ENCODE assay signal across 17 mouse cellular contexts in the genomic region with DNA sequence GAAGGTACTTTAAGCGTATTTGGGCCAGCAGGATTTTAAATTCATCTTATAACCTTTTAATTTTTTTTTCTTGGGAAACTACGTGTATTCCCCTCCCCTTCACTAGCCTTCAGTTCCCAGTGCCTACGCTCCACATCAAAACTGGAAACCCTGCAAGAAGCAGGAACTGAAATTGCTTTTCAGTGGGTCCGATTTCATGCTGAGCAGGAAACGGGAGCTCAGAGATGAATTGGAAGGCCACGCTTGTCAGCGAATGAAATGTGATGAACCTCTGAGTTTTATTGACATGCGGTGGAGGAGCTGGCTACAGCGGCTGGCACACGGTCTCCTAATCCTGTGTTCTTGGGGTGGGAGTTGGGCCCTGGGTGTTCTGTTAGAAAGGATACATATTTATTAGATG.
DNase-seq lines count a peak whose midpoint lies in the region; ATAC-seq and TF ChIP-seq lines count a peak whose summit lies in the region.
"Had no signal": no experiment of that assay in that cellular context is flagged by ENCODE, and none has a peak within 500 bp of the region (broad histone marks: within the 10 kb centered on the region; RNA-seq: fewer than 3 reads in every experiment).

No protein-coding gene starts in this region.

- WGBS in embryonic facial prominence, embryonic 15.5 days, result 24% methylated on average over 10 of the region's 10 CpGs
- WGBS in midbrain, embryonic 14.5 days, result 13% methylated on average over 10 of the region's 10 CpGs
- WGBS in stomach, postnatal 0 days, result 74% methylated on average over 10 of the region's 10 CpGs

- H3K4me1 ChIP-seq in embryonic facial prominence, embryonic 15.5 days, result no peaks in the 10 kb centered on the region
- H3K4me1 ChIP-seq in midbrain, embryonic 14.5 days (ENCODE audit: control insufficient read depth, insufficient read depth, low read length), result peaks cover 15% of the 10 kb centered on the region; the same call in 1 of the 2 replicates
- H3K4me1 ChIP-seq in stomach, postnatal 0 days (replicated peaks; ENCODE audit: control insufficient read depth, insufficient read depth), result no peaks in the 10 kb centered on the region
- H3K4me1 ChIP-seq: heart, embryonic 13.5 days had no signal

- H3K9me3 ChIP-seq in embryonic facial prominence, embryonic 15.5 days (replicated peaks), result no peaks in the 10 kb centered on the region
- H3K9me3 ChIP-seq in midbrain, embryonic 14.5 days (ENCODE audit: control insufficient read depth, low read length), result no peaks in the 10 kb centered on the region
- H3K9me3 ChIP-seq in stomach, postnatal 0 days (ENCODE audit: control insufficient read depth, low read length), result no peaks in the 10 kb centered on the region
- H3K9me3 ChIP-seq: heart, embryonic 13.5 days had no signal

- H3K27me3 ChIP-seq in embryonic facial prominence, embryonic 15.5 days, result no peaks in the 10 kb centered on the region
- no peaks in the 10 kb centered on the region for H3K27me3 ChIP-seq in midbrain, embryonic 14.5 days (ENCODE audit: control insufficient read depth, insufficient read depth, low read length)
- H3K27me3 ChIP-seq in stomach, postnatal 0 days (ENCODE audit: control insufficient read depth, insufficient read depth, low read length), result no peaks in the 10 kb centered on the region
- H3K27me3 ChIP-seq: heart, embryonic 13.5 days had no signal

- ATAC-seq in frontal cortex, adult (ENCODE audit: low TSS enrichment), result peak; percentile 39; the same call in 1 of the 2 replicates
- no peak for ATAC-seq in embryonic facial prominence, embryonic 15.5 days (ENCODE audit: insufficient number of reproducible peaks, low FRiP score, low TSS enrichment, low read depth)
- ATAC-seq in midbrain, embryonic 14.5 days (ENCODE audit: low FRiP score, low TSS enrichment), result no peak
- ATAC-seq in stomach, postnatal 0 days (ENCODE audit: low FRiP score, low TSS enrichment), result no peak
- ATAC-seq: forebrain, embryonic 16.5 days; Patski had no signal

- H3K36me3 ChIP-seq in embryonic facial prominence, embryonic 15.5 days, result no peaks in the 10 kb centered on the region
- no peaks in the 10 kb centered on the region for H3K36me3 ChIP-seq in midbrain, embryonic 14.5 days (ENCODE audit: control insufficient read depth, insufficient read depth, low read length)
- H3K36me3 ChIP-seq in stomach, postnatal 0 days (ENCODE audit: control insufficient read depth, insufficient read depth, low read length), result no peaks in the 10 kb centered on the region
- H3K36me3 ChIP-seq: heart, embryonic 13.5 days had no signal

- H3K4me2 ChIP-seq in embryonic facial prominence, embryonic 15.5 days (replicated peaks), result 0 out of 2 replicates have a peak overlapping the region, but pooled peaks have one; percentile 0
- H3K4me2 ChIP-seq in midbrain, embryonic 14.5 days (ENCODE audit: low read length), result peak overlapping the region; percentile 11; the same call in 1 of the 2 replicates
- no peak overlapping the region for H3K4me2 ChIP-seq in stomach, postnatal 0 days (replicated peaks; ENCODE audit: low read depth)
- H3K4me2 ChIP-seq: heart, embryonic 13.5 days had no signal

- H3K9ac ChIP-seq in embryonic facial prominence, embryonic 15.5 days, result no peak overlapping the region
- H3K9ac ChIP-seq in midbrain, embryonic 14.5 days (replicated peaks; ENCODE audit: low read length), result no peak overlapping the region
- no peak overlapping the region for H3K9ac ChIP-seq in stomach, postnatal 0 days (ENCODE audit: low read length)
- H3K9ac ChIP-seq: heart, embryonic 13.5 days; liver, embryonic 14.5 days had no signal

- H3K4me3 ChIP-seq in embryonic facial prominence, embryonic 15.5 days (replicated peaks), result no peak overlapping the region
- no peak overlapping the region for H3K4me3 ChIP-seq in midbrain, embryonic 14.5 days (replicated peaks; ENCODE audit: low read depth, low read length)
- H3K4me3 ChIP-seq in stomach, postnatal 0 days (ENCODE audit: low read depth, low read length), result no peak overlapping the region
- H3K4me3 ChIP-seq: erythroblast, embryonic 14.5 days; heart, embryonic 13.5 days had no signal

- no peak overlapping the region for H3K27ac ChIP-seq in embryonic facial prominence, embryonic 15.5 days (replicated peaks)
- H3K27ac ChIP-seq in midbrain, embryonic 14.5 days (replicated peaks; ENCODE audit: low read depth, low read length), result no peak overlapping the region
- H3K27ac ChIP-seq in stomach, postnatal 0 days (replicated peaks), result no peak overlapping the region
- H3K27ac ChIP-seq: heart, embryonic 13.5 days; liver, embryonic 14.5 days had no signal

- TF ChIP-seq CTCF in stomach, postnatal 0 days (IDR thresholded peaks at IDR 0.05; ENCODE audit: low read depth), result no peak

- TF ChIP-seq EP300 in stomach, postnatal 0 days (optimal IDR thresholded peaks at IDR 0.05), result no peak

- DNase-seq in frontal cortex, postnatal 10 days (ENCODE audit: low spot score in 2 of 2), result no peak
- peak; percentile 58 for DNase-seq in embryo, embryonic 10 days (ENCODE audit: low spot score)
- DNase-seq in midbrain, embryonic 14.5 days, result peak; percentile 67
- DNase-seq in layer of hippocampus, adult 11-12 months (ENCODE audit: low spot score), result no peak
- DNase-seq in spleen, postnatal 36 days (ENCODE audit: low spot score in 2 of 2), result no peak
- no peak for DNase-seq in stomach, postnatal 0 days (ENCODE audit: low spot score)
- DNase-seq: cerebellum, adult 8-10 months; gastrocnemius, postnatal 36 days; kidney, adult 8-10 months; lung, postnatal 10 days had no signal

Comparison
In these comparisons a context has a peak if more than half of its experiments do, and no peak if none do; other contexts are left out.
1. DNase-seq: peak in embryo, embryonic 10 days (single experiment) and midbrain, embryonic 14.5 days (single experiment); none in frontal cortex, postnatal 10 days (0 of 2), layer of hippocampus, adult 11-12 months (single experiment), spleen, postnatal 36 days (0 of 2) and stomach, postnatal 0 days (single experiment).